Mouse (Mus musculus) embryonic fibroblast, embryonic 13.5 days (primary cell): ENCODE data around the gene Vhl.

ENCODE experiments used
- CTCF ChIP-seq: IDR thresholded peaks from 2 replicates; pipeline ENCODE4 v1.5.1; 2011; ENCODE audit warnings: mild to moderate bottlenecking, control low read depth, low read length, moderate library complexity, borderline replicate concordance; ENCODE audit not compliant: insufficient read depth
- POLR2A ChIP-seq: IDR thresholded peaks from 2 replicates; pipeline ENCODE4 v1.6.1; 2011; ENCODE audit warnings: low read depth, mild to moderate bottlenecking, control low read depth, low read length, moderate library complexity

DNA sequence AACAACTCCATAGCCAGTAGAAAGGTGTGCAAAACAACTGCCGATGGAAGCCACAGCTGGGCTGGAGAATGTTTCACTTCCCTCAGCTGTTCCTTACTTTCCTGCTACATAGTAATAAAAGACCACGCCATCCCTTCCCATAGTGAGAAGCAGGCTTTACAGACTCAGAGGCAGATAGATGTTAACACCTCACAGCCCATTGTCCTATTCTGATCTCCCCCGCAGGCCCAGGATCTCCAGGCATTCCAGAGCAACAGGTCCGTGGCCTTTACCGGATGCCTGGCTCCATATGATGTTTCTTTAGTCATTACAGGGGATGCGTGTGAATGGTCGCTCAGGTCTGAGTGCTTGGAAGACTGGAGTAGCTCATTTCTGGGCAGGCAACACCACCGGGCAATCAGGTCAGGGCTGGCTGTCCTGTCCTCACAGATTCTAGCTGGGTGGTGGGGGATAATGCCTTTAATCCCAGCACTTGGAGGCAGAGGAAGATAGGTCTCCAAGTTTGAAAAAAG is 43.9 kb downstream of the Vhl start:
- TF ChIP-seq CTCF = no peak
- TF ChIP-seq POLR2A = no peak
